Mouse (Mus musculus) urinary bladder, postnatal 4 days (tissue): Measurements from ENCODE around the gene Tmem37.

Experiments used
- DNase-seq, 2 experiments: peaks; one replicate each; pipeline ENCODE4 v3.0.0; 2021 to 2022; ENCODE audit warnings: low spot score in 2 of 2

The Tmem37 gene

GRCm38 (mm10) chr1:120093482-120094134 lies 19.7 kb upstream of the Tmem37 start:
- DNase-seq: peak; percentile 72 to 90

DNA sequence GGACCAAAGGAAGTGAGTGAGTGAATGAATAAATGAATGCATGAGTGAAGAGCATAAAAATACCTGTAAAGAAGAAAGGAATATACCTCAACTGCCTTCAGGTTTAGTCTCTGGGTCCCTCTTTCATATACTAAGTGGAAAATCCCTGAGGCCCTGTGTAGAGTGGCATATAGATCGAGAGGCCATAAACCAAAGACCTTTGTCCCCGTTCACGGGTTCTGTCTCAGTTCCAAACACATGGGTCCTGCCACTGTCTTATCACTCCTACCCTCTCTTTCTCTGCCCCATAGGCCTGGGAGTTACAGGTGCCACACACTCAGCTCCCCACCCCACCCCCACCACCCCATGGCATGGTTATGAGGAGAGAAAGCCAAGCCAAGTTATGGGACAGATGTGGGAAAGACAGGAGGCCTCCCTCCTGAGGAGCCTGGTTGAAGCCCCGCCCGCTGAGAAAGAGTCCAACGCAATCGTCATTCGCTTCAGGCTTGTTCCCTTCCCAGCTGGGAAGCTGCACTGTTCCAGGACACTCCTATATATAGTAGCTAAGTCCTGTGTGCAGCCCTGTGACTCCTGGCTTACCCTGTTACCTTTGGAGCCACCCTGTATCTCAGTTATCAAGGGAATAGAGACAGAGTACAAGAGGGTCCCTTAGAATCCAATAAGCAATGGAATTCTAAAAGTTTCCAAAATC lies 17.2 kb upstream of the Tmem37 start:
- no peak for DNase-seq

GRCm38 (mm10) chr1:120089180-120089579 lies 15.3 kb upstream of the Tmem37 start:
- no peak for DNase-seq

- DNase-seq: no peak
These were observed 12.8 kb upstream of the Tmem37 start for GRCm38 (mm10) chr1:120086644-120087043.

GRCm38 (mm10) chr1:120085696-120086095 lies 11.8 kb upstream of the Tmem37 start:
- no peak for DNase-seq

GRCm38 (mm10) chr1:120083921-120084517 lies 10.1 kb upstream of the Tmem37 start:
- no peak for DNase-seq

DNA sequence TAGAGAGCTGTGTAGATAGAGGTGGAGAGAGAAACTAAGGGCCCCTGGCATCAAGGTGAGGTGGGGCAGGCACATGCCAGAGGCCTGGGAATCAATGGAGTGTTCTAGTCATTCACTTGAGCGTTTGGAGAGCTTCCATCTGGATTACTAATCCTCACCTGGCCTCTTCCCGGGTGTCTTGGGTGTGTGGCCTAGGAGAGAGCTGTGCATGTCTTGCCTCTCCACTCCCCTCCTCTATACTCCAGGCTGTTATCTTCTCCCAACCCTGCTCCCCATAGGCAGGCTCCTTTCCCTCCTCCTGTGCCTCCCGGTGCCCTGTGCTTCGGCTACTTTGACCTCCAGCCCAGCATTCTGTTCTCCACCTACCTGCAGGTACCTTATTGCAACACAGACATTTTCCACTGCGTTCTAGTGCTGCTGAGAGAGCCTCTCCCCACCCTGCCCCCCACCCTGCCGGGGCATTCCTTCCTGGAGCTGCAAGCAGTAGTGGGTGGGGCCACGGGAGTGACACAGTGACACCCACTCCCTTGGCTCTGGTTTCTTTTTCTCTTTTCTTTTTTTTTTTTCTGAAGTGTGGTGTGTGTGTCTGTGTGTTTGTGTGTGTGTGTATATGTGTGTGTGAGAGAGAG lies 9.2 kb upstream of the Tmem37 start:
- DNase-seq: no peak

DNA sequence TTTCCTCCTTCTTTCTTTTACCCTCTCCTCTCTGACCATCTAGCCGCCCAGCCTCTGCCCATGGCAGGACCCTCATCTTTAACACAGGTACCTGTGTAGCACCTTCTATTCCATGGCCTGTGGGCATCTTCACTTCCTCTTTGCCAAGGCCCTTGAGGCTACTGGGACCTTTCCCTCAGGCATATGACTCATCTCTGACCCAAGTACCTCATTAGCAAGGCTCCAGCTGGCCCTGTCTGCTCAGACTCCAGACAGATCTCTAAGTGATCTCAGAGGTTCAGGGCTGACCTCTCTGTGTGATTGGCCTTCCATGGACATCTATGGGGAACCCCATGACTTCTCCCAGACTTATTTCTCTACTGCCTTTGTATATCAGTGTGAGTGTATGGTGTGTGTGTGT lies 6.8 kb upstream of the Tmem37 start:
- no peak for DNase-seq

DNA sequence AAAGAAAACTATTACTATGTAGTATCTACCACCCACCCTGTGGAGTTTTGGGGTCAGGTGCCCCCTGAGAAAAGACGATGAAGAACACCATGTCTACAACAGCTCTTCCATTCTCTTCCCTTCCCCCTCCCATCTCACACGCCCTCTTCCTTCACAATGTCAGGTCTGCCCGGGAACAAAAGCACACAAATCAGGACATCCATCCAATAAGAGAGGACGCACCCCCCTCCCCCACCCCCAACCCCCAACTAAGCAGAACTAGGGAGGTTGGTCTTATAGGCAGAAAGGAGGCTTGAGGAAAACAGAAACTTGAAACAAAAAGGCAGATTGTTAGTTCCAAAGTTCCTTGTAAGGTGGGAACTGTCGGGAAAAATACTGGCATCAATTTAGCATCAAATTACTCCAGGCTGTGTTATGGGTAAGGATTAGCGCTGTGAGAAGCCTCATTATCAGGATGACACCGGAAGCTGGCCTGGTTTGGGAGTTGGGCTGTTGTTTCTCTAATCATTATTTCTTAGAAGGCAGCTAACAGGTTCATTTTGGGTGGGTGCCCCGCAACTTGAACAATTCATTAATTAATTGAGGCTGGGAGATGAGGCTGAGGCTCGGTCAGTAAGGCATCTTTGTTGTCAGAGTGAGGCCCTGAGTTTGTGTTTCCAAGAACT lies 4.0 kb upstream of the Tmem37 start:
- DNase-seq: no peak

GRCm38 (mm10) chr1:120075507-120075906 lies 1.6 kb upstream of the Tmem37 start:
- no peak for DNase-seq

- no peak for DNase-seq
These were observed 1.1 kb upstream of the Tmem37 start for GRCm38 (mm10) chr1:120074931-120075330.

DNA sequence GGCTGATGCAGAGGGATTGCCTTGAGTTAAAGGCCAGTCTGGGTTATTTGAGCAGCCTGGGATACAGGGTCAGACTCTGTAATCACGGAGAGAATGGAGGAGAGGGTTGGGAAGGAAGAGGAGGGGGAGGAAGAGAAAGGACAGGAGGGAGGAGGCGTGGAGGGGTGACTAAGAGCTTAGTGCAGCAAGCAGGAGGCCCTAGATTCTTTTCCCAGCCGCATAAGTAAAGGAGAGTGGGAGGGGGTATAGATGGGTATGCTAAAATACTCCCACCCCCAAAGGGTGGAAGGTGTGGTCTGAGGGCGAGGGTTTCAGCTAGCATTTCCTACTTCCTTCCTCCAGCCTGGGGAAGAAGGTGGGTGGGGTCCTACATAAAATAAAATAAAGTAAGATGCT lies 431 bp upstream of the Tmem37 start:
- DNase-seq: no peak

DNA sequence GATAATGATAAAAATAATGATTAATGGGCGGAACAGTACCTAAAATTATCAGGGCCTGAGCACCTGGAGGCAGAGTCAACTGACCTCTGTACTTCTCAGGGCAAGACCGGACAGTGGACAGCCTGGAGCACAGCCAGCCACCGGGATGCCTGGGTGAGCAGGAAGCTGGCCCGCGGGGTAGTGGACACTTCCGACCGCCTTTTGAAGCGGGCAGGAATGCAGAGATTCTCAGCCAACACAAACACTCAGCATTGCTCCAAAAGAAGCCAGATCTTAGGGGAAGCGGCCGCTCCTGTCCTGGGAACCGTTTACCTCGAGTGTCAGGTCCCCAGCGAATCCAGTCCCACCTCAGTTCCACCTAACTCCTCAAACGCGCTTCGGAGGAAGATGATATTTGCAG lies 974 bp downstream of the Tmem37 start:
- no peak for DNase-seq

DNA sequence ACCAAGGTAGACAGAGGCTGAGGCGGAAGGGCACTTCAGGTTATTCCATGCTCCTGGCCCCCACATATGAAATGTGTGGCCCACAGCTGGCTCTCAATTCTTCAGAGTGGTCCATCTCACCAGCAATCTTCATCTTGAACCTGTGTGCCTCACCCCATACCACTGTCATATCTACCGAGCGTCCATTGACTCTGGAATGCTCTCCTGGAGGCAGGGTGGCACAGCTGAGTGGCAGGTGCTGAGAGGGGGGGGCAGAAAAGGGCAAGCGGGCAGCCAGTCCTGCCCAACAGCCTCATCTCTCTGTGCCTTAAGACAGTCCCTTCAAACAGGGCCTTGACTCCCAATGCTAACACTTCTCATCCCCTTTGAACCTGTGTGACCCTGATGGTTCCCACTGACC lies 2.7 kb downstream of the Tmem37 start:
- no peak for DNase-seq

- DNase-seq: no peak
These were observed 3.7 kb downstream of the Tmem37 start for GRCm38 (mm10) chr1:120070168-120070567.

DNA sequence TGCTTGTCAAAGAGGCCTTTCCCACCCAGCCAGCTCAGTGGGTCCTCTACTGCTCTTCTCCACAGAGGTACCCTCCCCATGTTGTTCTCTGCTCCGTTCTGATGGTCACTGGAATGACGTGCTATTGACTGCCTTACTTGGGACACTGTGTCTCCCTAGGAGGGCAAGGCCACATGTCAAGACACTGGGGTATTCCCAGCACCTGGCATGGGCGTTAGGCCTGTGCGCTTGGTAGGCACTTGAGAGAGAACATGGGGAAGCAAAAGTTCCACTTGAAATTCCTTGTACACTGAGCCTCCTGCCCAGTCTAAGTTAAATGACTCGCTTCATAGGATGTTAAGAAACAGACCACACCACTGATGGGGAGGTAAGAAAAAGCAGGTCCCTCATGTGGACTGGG lies 4.8 kb downstream of the Tmem37 start:
- no peak for DNase-seq

DNA sequence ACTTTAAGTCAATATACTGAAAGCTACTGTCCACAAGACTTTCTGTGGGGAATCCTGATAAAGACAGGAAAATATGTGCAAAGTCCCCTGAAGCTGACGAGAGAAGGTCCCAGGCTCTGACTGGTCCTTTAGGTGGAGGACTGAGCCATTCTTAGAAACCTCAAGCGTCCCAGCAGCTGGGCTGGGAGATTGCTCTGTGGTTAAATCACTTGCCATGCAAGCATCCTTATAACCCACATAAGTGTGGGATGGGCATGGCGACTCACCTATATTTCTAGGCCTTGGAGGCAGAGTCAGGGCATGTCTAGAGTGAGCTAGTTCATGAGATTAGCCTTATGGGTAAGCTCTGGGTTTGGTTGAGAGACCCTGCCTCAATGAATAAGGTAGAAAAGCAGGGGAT lies 7.2 kb downstream of the Tmem37 start:
- no peak for DNase-seq

DNA sequence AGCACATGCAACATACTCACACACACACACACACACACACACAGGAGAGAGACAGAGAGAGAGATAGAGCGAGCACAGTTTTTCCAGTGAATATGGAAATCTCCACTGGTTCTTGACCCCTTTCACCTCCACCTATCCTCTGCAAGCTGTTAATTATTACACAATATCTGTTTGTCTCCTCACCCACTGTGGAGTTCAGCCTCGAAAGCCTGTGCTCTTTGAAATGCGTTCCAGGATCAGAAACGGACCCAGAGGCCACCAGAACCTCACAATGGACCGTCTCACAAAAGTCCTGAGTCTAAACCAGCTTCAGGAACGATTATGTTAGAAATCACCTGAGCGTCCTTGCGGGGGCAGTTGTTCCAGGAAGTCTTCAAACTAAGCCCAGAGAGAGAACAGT lies 7.7 kb downstream of the Tmem37 start:
- no peak for DNase-seq

- no peak for DNase-seq
These were observed 9.7 kb downstream of the Tmem37 start for GRCm38 (mm10) chr1:120064036-120064682.

DNA sequence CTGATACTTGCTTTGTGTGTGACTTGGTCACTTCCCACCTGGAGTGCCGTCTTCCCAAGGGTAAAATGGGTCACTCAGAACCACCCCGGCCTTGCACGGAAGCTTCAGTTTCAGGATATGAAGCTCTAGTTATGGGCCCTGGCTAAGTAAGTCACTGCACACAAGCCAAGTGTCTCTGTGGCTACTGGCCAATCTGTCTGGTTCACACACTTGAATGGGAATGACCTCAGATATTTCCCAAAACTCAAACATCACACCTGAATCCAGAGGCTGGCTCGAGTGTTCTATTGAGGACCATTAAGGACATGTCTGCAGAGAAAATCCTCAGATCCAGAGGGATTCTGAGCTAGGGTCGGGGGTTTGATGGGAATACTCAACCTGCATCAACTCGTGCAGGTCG lies 11.6 kb downstream of the Tmem37 start:
- DNase-seq: no peak

- no peak for DNase-seq
These were observed 13.2 kb downstream of the Tmem37 start for GRCm38 (mm10) chr1:120060687-120061086.
